Mouse (Mus musculus) limb, embryonic 11.5 days (tissue): ENCODE results near the gene Xrcc2. TPM values are rescaled to one million over a fixed set of nuclear protein-coding genes. Genes with fewer than 3 reads are reported as not detected.
"Not testable (repeated sequence)": the region's sequence is repeated elsewhere in the genome, so short reads cannot be mapped to it uniquely, and the experiment has no call there.

Experiments
- ATAC-seq: fragments of 200-750 bp; cut with Nextera tagmentation; 2 replicates; pipeline ENCODE4 v1.8.0; 2017; ENCODE audit warnings: low read depth; ENCODE audit not compliant: insufficient number of reproducible peaks, low FRiP score, low TSS enrichment
- DNase-seq: peaks from one replicate; pipeline ENCODE4 v3.0.0-alpha.2; 2015; ENCODE audit warnings: low spot score
- H3K27ac ChIP-seq: fragments of 300-500 bp; sonication (generic); replicated peaks from 2 replicates; pipeline ENCODE4 v1.5.1; 2014; ENCODE audit warnings: low read depth, mild to moderate bottlenecking, low read length
- H3K27me3 ChIP-seq: fragments of 300-500 bp; sonication (generic); 2 replicates; pipeline ENCODE4 v1.6.1; 2014; ENCODE audit warnings: mild to moderate bottlenecking, low read length, mixed read lengths; ENCODE audit not compliant: control insufficient read depth, insufficient read depth
- H3K36me3 ChIP-seq: fragments of 300-500 bp; sonication (generic); 2 replicates; pipeline ENCODE4 v1.6.1; 2014; ENCODE audit warnings: mild to moderate bottlenecking, low read length, moderate library complexity, mixed read lengths; ENCODE audit not compliant: control insufficient read depth, insufficient read depth
- H3K4me1 ChIP-seq: fragments of 300-500 bp; sonication (generic); 2 replicates; pipeline ENCODE4 v1.6.1; 2014; ENCODE audit warnings: low read length, mixed read lengths; ENCODE audit not compliant: control insufficient read depth, insufficient read depth
- H3K4me2 ChIP-seq: fragments of 300-500 bp; sonication (generic); 2 replicates; pipeline ENCODE4 v1.6.1; 2014; ENCODE audit warnings: low read depth, mild to moderate bottlenecking, moderate library complexity; ENCODE audit not compliant: severe bottlenecking
- H3K4me3 ChIP-seq: fragments of 300-500 bp; sonication (generic); 2 replicates; pipeline ENCODE4 v1.5.1; 2014; ENCODE audit warnings: low read depth, low read length
- H3K9ac ChIP-seq: fragments of 300-500 bp; sonication (generic); 2 replicates; pipeline ENCODE4 v1.6.1; 2014; ENCODE audit warnings: mild to moderate bottlenecking, low read length
- H3K9me3 ChIP-seq: fragments of 300-500 bp; sonication (generic); 2 replicates; pipeline ENCODE4 v1.6.1; 2016; ENCODE audit warnings: low read length; ENCODE audit not compliant: control insufficient read depth
- WGBS: fragments of 180-500 bp; shearing (Covaris S2); extraction: QIAGEN DNeasy Blood & Tissue Kit; methylation state at CpG from one replicate; pipeline ENCODE4 v1.1.7; 2014; 5-methylcytosine and 5-hydroxymethylcytosine counted together
- polyA plus RNA-seq: library from polyadenylated mRNA; unstranded; fragments of >200 nt; fragmentation: Nextera tagmentation; extraction: Ambion mirVana; gene quantifications from 2 replicates; pipeline ENCODE4 v1.2.1, GENCODE M21; 2014

Xrcc2 gene
- polyA plus RNA-seq, 1 experiment from 2014 or later, result 13.0 TPM

DNA sequence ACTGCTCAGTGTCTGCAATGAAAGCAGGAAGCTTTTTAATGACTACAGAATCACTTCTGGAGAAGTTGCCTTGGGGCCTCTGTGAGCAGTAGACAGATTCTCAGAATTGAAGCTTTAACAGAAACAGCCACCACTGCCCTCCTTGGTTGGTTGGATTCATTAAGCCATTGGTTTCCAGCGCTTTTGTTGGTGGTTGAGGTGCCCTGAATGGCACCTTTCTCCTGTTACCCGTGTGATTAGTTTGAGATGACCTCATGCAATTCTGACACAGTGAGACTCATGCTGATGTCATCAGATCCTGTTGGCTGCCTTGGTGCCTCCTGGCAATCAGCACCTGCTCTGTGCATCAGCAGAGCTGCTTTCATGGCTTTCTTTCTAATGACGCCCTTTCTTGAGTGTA, 32.8 kb upstream of the Xrcc2 start:
- ATAC-seq (no peak), DNase-seq (no peak)
- no peak overlapping the region for H3K4me2 ChIP-seq
- no peaks in the 10 kb centered on the region for H3K9me3 ChIP-seq
- WGBS, result 75% methylated on average over 3 of the region's 3 CpGs
- no peak overlapping the region for H3K27ac ChIP-seq
- H3K9ac ChIP-seq, result no peak overlapping the region
- no peaks in the 10 kb centered on the region for H3K27me3 ChIP-seq
- H3K4me3 ChIP-seq, result no peak overlapping the region
- no peaks in the 10 kb centered on the region for H3K4me1 ChIP-seq
- no peaks in the 10 kb centered on the region for H3K36me3 ChIP-seq

DNA sequence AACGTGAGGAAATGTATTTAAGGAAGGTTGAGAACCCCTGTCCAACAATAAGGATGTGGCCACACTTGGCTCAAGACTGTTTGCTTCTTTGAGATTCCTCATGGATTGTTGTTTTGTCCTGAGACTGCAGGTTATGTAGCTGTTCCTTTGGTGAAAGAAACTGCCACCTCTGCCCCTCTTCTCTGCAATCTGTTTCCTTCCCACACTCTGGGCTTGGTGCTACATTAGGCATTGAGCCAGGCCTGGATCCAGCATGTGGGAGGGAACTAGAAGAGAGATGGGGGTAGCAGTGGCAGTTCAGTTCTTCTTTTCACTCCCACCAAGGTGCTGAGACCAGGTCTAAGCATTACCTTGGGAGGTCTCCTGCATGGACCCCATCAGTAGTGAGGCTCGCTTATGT, 30.2 kb upstream of the Xrcc2 start:
- ATAC-seq, result no peak
- Histone ChIP-seq H3K4me3 (no peak overlapping the region), H3K9me3 (no peaks in the 10 kb centered on the region), H3K4me1 (no peaks in the 10 kb centered on the region), H3K27ac (no peak overlapping the region), H3K9ac (no peak overlapping the region), H3K27me3 (no peaks in the 10 kb centered on the region), H3K4me2 (no peak overlapping the region), H3K36me3 (no peaks in the 10 kb centered on the region)
- no peak for DNase-seq
- whole genome bisulfite sequencing, result 79% methylated on average over 2 of the region's 2 CpGs

DNA sequence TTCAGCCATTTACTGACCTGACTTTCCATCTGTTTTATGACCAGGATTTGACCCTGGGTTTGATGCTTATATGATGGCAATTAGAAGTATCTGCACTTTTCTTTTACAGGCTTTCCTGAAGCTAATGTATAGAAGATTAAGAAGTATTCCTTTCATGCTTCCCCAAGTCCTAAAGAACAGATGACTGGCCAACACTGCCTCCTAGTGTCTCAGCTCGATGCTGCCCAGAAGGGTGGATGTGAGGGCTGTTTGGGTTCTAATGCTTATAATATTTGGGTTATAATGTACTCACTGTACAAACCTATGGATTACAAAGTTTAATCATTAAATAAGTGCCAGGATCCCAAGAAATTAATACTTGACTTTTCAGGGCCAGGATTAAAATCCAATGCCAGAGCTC, 28.7 kb upstream of the Xrcc2 start:
- WGBS, result 27% methylated on average over 1 of the region's 1 CpGs
- Histone ChIP-seq H3K9ac (no peak overlapping the region), H3K4me3 (no peak overlapping the region), H3K27ac (no peak overlapping the region), H3K27me3 (no peaks in the 10 kb centered on the region), H3K9me3 (no peaks in the 10 kb centered on the region), H3K36me3 (no peaks in the 10 kb centered on the region), H3K4me1 (no peaks in the 10 kb centered on the region), H3K4me2 (no peak overlapping the region)
- ATAC-seq (no peak), DNase-seq (peak; percentile 69)

DNA sequence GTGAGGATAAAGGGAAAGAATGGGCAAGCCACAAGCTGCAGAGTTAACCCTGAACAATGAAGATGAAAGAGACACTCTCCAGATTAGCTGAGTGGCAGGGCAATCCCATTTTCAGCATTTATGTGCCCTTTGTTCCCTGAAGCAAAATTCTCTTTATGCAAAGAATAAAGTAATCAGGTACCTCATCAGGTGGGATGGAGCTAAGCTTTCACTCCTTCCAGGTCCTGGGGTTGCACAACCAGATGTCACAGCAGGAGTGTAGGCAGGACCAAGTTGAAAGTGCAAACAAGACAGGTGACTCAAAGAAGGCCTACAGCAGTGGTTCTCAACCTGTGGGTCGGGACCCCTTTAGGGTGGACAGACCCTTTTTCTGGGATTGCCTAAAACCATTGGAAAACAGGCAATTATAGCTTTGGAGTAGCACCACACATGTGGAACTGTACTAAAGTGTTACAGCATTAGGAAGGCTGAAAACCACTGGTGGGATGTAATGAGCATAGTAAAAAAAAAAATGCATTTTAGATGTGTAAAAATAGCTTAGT, 18.6 kb upstream of the Xrcc2 start:
- H3K4me1 ChIP-seq, result no peaks in the 10 kb centered on the region
- H3K4me2 ChIP-seq, result no peak overlapping the region
- no peak overlapping the region for H3K9ac ChIP-seq
- no peak for ATAC-seq
- no peak overlapping the region for H3K27ac ChIP-seq
- 45% methylated on average over 1 of the region's 1 CpGs for WGBS
- H3K27me3 ChIP-seq, result no peaks in the 10 kb centered on the region
- no peak overlapping the region for H3K4me3 ChIP-seq
- DNase-seq, result no peak
- no peaks in the 10 kb centered on the region for H3K36me3 ChIP-seq
- no peaks in the 10 kb centered on the region for H3K9me3 ChIP-seq

DNA sequence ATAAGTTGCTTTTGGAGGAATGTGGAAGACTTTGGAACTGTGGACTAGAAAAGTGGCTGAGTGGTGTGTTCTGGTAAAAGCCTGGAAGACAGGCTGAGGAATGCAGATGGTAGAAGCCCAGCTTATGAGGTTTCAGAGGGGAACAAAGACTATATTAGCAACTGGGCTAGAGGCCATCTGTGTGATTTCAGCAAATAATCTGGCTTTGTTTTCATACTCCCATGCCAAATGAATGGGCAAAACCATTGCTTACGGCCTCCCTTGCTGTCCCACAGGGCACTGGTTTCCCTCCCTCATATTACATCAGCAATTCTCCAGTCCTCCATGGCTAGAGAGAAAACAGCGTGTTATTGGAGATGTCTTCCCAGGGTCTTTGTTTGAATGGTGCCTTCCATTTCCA, 17.4 kb upstream of the Xrcc2 start:
- 79% methylated on average over 2 of the region's 2 CpGs for WGBS
- no peak for DNase-seq

DNA sequence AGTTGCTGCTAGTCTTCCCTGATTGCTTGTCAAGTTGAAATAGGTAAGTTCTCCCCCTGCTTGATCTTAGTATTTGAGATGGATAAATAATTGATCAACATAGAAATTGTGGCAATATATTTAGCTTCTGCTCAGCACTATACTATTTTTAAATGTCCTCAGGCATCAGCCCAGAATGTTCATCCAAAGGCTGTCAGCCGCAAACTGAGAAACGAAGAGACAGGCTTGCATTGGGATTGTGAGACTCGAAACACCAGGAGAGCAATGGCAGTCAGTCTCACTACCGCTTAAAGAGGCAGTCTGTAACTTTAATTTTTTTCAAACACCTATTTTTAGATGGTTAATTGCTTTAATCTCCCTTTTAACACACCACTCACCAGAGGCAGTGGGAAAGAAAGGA, 13.8 kb upstream of the Xrcc2 start:
- Histone ChIP-seq H3K4me2 (no peak overlapping the region), H3K9me3 (no peaks in the 10 kb centered on the region), H3K4me1 (no peaks in the 10 kb centered on the region), H3K27ac (no peak overlapping the region), H3K27me3 (no peaks in the 10 kb centered on the region), H3K4me3 (no peak overlapping the region), H3K9ac (no peak overlapping the region), H3K36me3 (no peaks in the 10 kb centered on the region)
- WGBS, result 88% methylated on average over 4 of the region's 4 CpGs
- ATAC-seq (no peak), DNase-seq (no peak)

More for the DNA sequence above, 17.4 kb upstream of the Xrcc2 start:
- no peak for ATAC-seq
- H3K4me1 ChIP-seq, result no peaks in the 10 kb centered on the region
- no peak overlapping the region for H3K9ac ChIP-seq
- no peaks in the 10 kb centered on the region for H3K9me3 ChIP-seq
- no peaks in the 10 kb centered on the region for H3K27me3 ChIP-seq
- no peaks in the 10 kb centered on the region for H3K36me3 ChIP-seq
- no peak overlapping the region for H3K4me3 ChIP-seq
- H3K4me2 ChIP-seq, result no peak overlapping the region
- no peak overlapping the region for H3K27ac ChIP-seq

DNA sequence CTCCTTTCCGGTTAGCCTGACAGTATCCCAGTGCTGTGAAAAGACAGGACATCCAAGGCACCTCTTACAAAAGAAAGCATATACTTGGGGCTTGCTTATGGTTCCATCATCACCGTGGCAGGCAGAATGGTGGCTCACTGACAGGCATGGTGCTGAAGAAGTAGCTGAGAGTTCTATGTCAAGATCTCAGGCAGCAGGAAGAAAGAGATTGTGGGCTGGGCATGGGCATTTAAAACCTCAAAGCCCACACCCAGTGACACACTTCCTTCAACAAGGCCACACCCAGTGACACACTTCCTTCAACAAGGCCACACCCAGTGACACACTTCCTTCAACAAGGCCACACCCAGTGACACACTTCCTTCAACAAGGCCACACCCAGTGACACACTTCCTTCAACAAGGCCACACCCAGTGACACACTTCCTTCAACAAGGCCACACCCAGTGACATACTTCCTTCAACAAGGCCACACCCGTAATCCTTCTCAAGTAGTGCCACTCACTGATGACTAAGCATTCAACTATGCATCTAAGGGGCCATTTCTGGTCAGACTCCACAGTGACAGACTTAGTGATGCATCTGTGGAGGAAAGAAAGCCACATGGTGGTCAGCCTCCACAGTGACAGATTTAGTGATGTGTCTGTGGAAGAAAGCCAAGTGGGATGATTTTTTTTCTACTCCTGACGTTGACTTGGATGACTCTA, 7.5 kb upstream of the Xrcc2 start:
- H3K36me3 ChIP-seq, H3K27ac ChIP-seq, DNase-seq, H3K4me2 ChIP-seq, H3K4me3 ChIP-seq, H3K27me3 ChIP-seq, H3K9me3 ChIP-seq, H3K9ac ChIP-seq, H3K4me1 ChIP-seq, ATAC-seq: not testable (repeated sequence)
- WGBS, result 95% methylated on average over 4 of the region's 4 CpGs

DNA sequence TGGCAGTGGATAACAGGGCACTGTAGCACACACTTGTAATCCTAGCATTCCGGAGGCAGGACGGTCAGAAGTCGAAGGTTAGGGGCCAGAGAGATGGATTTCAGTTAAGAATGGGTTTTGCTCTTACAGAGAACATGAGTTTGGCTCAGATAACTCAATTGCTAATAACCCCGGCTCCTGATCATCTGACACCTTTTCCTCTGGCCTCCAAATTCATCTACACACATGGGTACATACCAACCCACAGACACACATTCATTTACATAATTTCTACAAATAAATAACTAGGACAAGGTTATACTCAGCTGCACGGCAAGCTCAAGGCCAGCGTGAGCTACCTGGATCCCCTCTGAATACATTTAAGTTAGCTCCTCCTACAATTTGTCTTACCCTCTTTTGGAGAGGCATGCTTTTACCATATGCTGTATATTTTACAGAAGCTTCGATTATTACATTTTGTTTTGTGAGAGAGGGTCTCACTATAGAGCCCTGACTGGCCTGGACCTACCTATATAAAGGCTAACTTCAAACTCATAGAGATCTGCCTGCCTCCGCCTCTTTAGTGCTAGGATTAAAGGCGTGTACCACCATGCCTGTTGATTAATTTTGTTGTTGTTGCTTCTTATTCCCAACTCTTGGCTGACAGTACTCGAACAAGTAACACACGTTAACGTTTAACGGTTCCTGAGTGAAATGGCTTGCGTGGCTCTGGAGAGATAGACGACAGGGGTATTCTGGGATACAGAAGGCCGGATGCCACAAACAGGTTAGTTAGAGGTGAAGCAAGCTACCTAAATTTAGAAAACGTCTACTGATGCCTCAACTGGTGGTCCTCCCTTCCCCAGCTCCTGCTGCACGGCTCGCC, 691 bp downstream of the Xrcc2 start:
- ATAC-seq (no peak), DNase-seq (no peak)
- WGBS, result 23% methylated on average over 19 of the region's 19 CpGs

More for the DNA sequence above, 691 bp downstream of the Xrcc2 start:
- Histone ChIP-seq H3K9me3 (no peaks in the 10 kb centered on the region), H3K27me3 (no peaks in the 10 kb centered on the region), H3K36me3 (no peaks in the 10 kb centered on the region), H3K27ac (peak overlapping the region; percentile 86), H3K4me1 (peaks cover 6% of the 10 kb centered on the region), H3K4me2 (peak overlapping the region; percentile 54), H3K9ac (peak overlapping the region; percentile 90), H3K4me3 (peak overlapping the region; percentile 78)
